Mouse (Mus musculus) embryonic facial prominence, embryonic 12.5 days (tissue): ENCODE measurements around the gene Ier3. TPM values are rescaled to one million over a fixed set of nuclear protein-coding genes. Genes with fewer than 3 reads are reported as not detected.

Source experiments
- ATAC-seq: fragments of 200-750 bp; cut with Nextera tagmentation; 2 replicates; pipeline ENCODE4 v1.8.0; 2017; ENCODE audit not compliant: insufficient number of reproducible peaks, insufficient read depth, low FRiP score, low TSS enrichment
- H3K27ac ChIP-seq: fragments of 300-500 bp; sonication (generic); 2 replicates; pipeline ENCODE4 v1.5.1; 2016; ENCODE audit warnings: mild to moderate bottlenecking
- H3K27me3 ChIP-seq: fragments of 300-500 bp; sonication (generic); 2 replicates; pipeline ENCODE4 v1.6.1; 2016; ENCODE audit warnings: mild to moderate bottlenecking, moderate library complexity
- H3K36me3 ChIP-seq: fragments of 300-500 bp; sonication (generic); 2 replicates; pipeline ENCODE4 v1.6.1; 2016; ENCODE audit warnings: mild to moderate bottlenecking
- H3K4me1 ChIP-seq: fragments of 300-500 bp; sonication (generic); 2 replicates; pipeline ENCODE4 v1.6.1; 2016
- H3K4me2 ChIP-seq: fragments of 300-500 bp; sonication (generic); replicated peaks from 2 replicates; pipeline ENCODE4 v1.6.1; 2016; ENCODE audit warnings: mild to moderate bottlenecking, moderate library complexity
- H3K4me3 ChIP-seq: fragments of 300-500 bp; sonication (generic); 2 replicates; pipeline ENCODE4 v1.5.1; 2016; ENCODE audit warnings: mild to moderate bottlenecking
- H3K9ac ChIP-seq: fragments of 300-500 bp; sonication (generic); 2 replicates; pipeline ENCODE4 v1.6.1; 2016; ENCODE audit warnings: mild to moderate bottlenecking, moderate library complexity
- H3K9me3 ChIP-seq: fragments of 300-500 bp; sonication (generic); 2 replicates; pipeline ENCODE4 v1.6.1; 2016; ENCODE audit warnings: mild to moderate bottlenecking, moderate library complexity
- WGBS: fragments of 180-500 bp; shearing (Covaris S2); methylation state at CpG from one replicate; pipeline ENCODE4 v1.1.7; 2016; 5-methylcytosine and 5-hydroxymethylcytosine counted together
- polyA plus RNA-seq: library from polyadenylated mRNA; unstranded; fragments of >200 nt; fragmentation: Nextera tagmentation; extraction: Ambion mirVana; gene quantifications from 2 replicates; pipeline ENCODE4 v1.2.1, GENCODE M21; 2016

The Ier3 gene
- polyA plus RNA-seq, 1 experiment from 2014 or later: 8.9 TPM

DNA sequence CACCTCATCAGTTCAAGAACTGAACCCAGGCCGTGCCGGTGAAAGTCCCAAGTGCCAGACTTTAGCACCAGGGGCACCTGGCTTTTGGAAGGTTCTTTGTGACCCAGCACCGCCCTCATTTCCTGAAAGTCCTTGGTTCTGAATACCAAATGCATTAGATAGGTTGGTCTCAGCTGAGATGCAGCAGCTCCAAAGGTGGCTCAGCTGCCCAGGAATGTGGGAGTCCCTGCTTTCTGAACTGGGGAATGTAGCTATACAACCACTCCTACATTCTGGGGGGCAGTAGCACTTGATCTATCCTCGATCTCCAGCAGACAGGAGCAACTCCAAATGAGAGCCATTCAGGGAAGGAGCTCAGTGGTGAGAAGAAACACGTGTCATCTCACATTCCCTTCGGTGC is 8.7 kb upstream of the Ier3 start:
- no peaks in the 10 kb centered on the region for H3K9me3 ChIP-seq
- ATAC-seq: no peak
- peaks cover 33% of the 10 kb centered on the region for H3K4me1 ChIP-seq
- H3K27ac ChIP-seq: peak overlapping the region; percentile 71
- no peak overlapping the region for H3K4me2 ChIP-seq
- H3K9ac ChIP-seq: no peak overlapping the region
- H3K36me3 ChIP-seq: no peaks in the 10 kb centered on the region
- no peaks in the 10 kb centered on the region for H3K27me3 ChIP-seq
- 67% methylated on average over 6 of the region's 6 CpGs for WGBS
- H3K4me3 ChIP-seq: no peak overlapping the region

DNA sequence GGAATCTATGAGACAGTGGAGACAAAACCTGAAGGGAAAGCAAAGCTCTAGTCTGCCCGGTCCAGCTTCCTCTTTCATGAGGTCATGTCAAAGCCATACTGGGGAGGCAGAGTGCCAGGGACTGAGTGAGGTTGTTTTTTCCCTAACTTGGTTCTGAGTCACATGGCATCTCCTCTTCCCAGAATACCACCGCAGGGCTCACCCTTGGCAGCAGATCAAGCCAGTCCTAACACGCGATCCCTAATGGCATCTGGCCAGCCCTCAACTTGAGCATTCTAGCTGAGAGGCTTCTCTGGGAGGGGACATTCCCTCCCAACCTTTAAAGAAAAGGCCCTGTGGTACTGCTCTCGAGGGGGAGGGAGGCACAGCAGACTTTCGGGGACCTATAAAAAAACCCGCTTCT is 8.2 kb upstream of the Ier3 start:
- Histone ChIP-seq H3K9ac (no peak overlapping the region), H3K27me3 (no peaks in the 10 kb centered on the region), H3K27ac (peak overlapping the region; percentile 71), H3K4me3 (no peak overlapping the region), H3K9me3 (no peaks in the 10 kb centered on the region), H3K4me1 (peaks cover 33% of the 10 kb centered on the region), H3K36me3 (no peaks in the 10 kb centered on the region), H3K4me2 (no peak overlapping the region)
- 0 out of 2 replicates have a peak, but pooled peaks have one; percentile 62 for ATAC-seq
- whole genome bisulfite sequencing: 57% methylated on average over 7 of the region's 7 CpGs

DNA sequence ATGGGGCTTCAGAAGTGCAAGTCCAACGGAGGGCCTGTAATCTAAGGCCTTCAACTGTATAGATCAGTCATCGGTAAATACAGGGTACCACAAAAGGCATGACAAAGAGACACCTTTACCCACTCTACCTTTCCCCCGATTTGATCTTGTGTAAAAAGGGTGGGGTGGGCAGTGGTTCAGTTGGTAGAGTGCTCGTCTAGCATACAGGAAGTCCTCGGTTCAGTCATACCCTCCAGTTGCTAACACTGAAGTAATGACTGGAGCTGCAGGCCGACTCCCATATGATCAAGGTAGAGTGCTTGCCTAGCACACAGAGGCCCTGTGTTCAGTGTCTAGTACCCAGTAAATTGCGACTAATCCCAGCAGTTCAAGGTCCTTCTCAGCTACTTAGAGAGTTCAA is 7.8 kb upstream of the Ier3 start:
- peaks cover 33% of the 10 kb centered on the region for H3K4me1 ChIP-seq
- H3K4me2 ChIP-seq: no peak overlapping the region
- WGBS: 80% methylated on average over 7 of the region's 7 CpGs
- no peak overlapping the region for H3K9ac ChIP-seq
- H3K27ac ChIP-seq: 0 out of 2 replicates have a peak overlapping the region, but pooled peaks have one; percentile 71
- H3K27me3 ChIP-seq: no peaks in the 10 kb centered on the region
- no peaks in the 10 kb centered on the region for H3K9me3 ChIP-seq
- no peaks in the 10 kb centered on the region for H3K36me3 ChIP-seq
- no peak overlapping the region for H3K4me3 ChIP-seq
- no peak for ATAC-seq

DNA sequence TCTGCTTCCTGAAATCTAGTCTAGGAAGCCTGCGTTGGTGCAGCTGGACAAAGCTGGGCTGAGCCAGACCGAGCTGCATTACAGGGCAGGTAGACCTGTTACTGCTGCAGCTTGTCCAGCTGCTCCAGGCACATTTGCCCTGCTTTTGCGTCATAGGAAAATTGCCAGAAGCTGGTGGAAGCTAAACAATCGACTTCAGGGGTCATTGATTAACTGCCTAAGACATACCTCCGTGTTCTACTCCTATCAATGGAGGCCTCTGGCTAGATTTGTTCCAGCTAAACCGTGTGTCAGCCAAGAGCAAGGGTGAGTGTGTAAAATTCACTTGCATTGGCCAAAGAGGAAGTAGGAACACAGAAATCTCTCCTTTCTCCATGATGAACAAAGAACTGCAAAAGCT is 6.8 kb upstream of the Ier3 start:
- WGBS: 48% methylated on average over 6 of the region's 6 CpGs
- Histone ChIP-seq H3K9me3 (no peaks in the 10 kb centered on the region), H3K4me3 (no peak overlapping the region), H3K4me2 (no peak overlapping the region), H3K27ac (peak overlapping the region; percentile 42; the same call in 1 of the 2 replicates), H3K9ac (no peak overlapping the region), H3K27me3 (no peaks in the 10 kb centered on the region), H3K36me3 (no peaks in the 10 kb centered on the region), H3K4me1 (peaks cover 33% of the 10 kb centered on the region)
- ATAC-seq: no peak

DNA sequence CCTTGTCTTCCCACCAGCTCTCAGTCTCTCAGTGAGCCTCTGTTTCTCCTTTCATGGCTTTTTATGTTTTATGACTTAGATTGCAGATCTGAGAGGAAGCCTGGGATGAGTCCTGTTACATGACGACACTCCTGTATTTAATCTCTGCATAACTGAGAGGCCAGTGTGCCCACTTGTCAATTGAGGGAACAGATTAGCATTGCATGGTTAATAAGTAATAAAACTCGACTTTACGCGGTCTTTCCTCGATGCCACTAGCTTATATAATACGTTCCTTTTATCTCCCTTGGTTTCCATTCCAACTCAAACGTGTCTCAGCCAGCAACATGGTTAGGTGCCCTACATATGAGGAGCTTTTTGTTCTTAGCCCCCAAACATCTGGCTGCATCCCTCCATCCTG is 5.6 kb upstream of the Ier3 start:
- 63% methylated on average over 7 of the region's 7 CpGs for WGBS
- Histone ChIP-seq H3K9ac (no peak overlapping the region), H3K4me1 (peaks cover 33% of the 10 kb centered on the region), H3K9me3 (no peaks in the 10 kb centered on the region), H3K27me3 (no peaks in the 10 kb centered on the region), H3K4me2 (no peak overlapping the region), H3K36me3 (no peaks in the 10 kb centered on the region), H3K27ac (no peak overlapping the region), H3K4me3 (no peak overlapping the region)
- ATAC-seq: no peak

DNA sequence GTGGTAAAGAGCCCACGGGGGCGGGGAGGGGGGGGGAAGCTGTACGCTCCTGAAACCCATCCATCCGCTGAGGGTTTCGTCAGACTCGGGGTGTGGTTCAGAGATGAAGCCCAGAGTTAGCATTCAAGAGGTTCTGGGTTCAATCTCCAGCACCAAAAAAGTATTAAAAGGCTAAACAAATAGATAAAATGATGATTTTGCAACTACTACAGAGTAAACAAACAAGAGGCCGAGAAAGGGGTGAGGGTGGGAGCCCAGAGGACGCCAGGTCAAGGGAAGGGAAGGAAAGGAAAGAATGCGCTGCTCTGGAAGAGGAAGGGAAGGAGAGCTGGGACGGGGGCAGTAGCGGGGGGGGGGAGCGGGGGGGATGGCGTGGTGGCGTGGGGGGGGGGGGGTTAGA is 4.8 kb upstream of the Ier3 start:
- ATAC-seq: no peak
- 39% methylated on average over 8 of the region's 14 CpGs for WGBS
- no peak overlapping the region for H3K9ac ChIP-seq

DNA sequence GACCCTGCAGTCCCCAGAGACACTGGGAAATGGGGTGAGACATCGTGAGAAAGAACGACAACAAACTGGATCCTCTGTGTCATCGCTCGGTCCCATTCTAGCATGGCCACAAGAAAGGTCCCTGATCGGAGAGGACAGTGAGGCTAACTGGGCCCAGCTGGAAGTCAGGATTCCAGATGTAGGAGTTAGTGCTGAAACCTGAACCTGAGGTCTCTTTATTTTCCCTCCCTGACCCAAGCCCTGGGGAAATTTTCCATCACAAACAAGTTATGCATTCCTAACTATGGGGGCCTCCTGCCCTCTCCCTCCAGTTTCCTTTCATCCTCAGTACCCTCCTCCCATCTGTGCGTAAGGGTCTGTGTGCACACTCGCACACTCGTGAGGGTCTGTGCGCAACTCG is 4.3 kb upstream of the Ier3 start:
- H3K4me3 ChIP-seq: no peak overlapping the region
- no peak overlapping the region for H3K9ac ChIP-seq
- peak overlapping the region; percentile 18; the same call in 1 of the 2 replicates for H3K27ac ChIP-seq
- H3K36me3 ChIP-seq: no peaks in the 10 kb centered on the region
- H3K4me1 ChIP-seq: peaks cover 32% of the 10 kb centered on the region
- 15% methylated on average over 10 of the region's 10 CpGs for WGBS
- ATAC-seq: no peak
- H3K4me2 ChIP-seq: peak overlapping the region; percentile 20
- no peaks in the 10 kb centered on the region for H3K27me3 ChIP-seq
- H3K9me3 ChIP-seq: no peaks in the 10 kb centered on the region

More for the DNA sequence above, 4.8 kb upstream of the Ier3 start:
- Histone ChIP-seq H3K4me2 (peak overlapping the region; percentile 20), H3K9me3 (no peaks in the 10 kb centered on the region), H3K27me3 (no peaks in the 10 kb centered on the region), H3K4me3 (no peak overlapping the region), H3K27ac (no peak overlapping the region), H3K36me3 (no peaks in the 10 kb centered on the region), H3K4me1 (peaks cover 33% of the 10 kb centered on the region)

DNA sequence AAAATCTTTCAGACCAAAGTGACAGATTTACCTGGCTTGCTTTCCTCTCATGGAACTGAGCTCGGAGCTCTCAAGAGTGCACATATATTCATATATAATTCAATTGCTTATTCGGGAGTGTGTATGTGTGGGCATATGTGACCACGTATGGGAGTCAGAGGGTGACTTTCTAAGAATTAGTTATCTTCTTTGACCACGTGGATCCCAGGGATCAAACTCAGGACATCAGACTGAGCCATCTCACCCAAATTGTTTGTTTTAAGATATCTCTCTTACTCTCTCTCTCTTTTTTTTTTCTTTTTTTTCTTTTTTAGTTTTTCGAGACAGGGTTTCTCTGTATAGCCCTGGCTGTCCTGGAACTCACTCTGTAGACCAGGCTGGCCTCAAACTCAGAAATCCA is 1.4 kb upstream of the Ier3 start:
- no peak overlapping the region for H3K9ac ChIP-seq
- H3K4me1 ChIP-seq: peaks cover 25% of the 10 kb centered on the region
- H3K4me3 ChIP-seq: no peak overlapping the region
- H3K27ac ChIP-seq: no peak overlapping the region
- 0 out of 2 replicates have a peak, but pooled peaks cover 2% of the 10 kb centered on the region for H3K36me3 ChIP-seq
- no peak for ATAC-seq
- no peaks in the 10 kb centered on the region for H3K27me3 ChIP-seq
- 86% methylated on average over 5 of the region's 5 CpGs for WGBS
- no peak overlapping the region for H3K4me2 ChIP-seq
- H3K9me3 ChIP-seq: no peaks in the 10 kb centered on the region

DNA sequence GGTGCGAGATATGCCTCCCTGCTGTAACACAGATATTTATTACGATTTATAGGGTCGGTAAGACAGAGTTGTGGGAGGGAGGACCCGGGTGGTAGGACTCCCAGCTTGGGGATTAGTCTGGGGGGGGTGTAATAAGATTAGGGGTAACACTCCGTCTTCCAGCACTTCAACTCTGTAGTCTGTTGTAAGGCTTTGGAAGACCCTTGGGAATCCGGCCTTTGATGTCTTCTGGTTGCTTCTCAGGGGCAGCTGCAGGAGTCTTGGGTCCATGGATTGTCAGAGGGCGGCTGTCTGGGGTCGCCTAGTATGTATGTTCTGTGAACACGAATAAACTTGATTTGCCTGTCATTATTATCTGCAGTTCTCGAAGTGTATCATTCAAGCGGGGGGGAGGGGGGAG is 1.1 kb downstream of the Ier3 start:
- Histone ChIP-seq H3K4me3 (peak overlapping the region; percentile 60), H3K27ac (no peak overlapping the region), H3K27me3 (no peaks in the 10 kb centered on the region), H3K4me2 (peak overlapping the region; percentile 93), H3K4me1 (peaks cover 9% of the 10 kb centered on the region), H3K36me3 (peaks cover 22% of the 10 kb centered on the region), H3K9ac (peak overlapping the region; percentile 67; the same call in 1 of the 2 replicates), H3K9me3 (no peaks in the 10 kb centered on the region)
- WGBS: 5% methylated on average over 11 of the region's 11 CpGs
- peak; percentile 2; the same call in 1 of the 2 replicates for ATAC-seq

DNA sequence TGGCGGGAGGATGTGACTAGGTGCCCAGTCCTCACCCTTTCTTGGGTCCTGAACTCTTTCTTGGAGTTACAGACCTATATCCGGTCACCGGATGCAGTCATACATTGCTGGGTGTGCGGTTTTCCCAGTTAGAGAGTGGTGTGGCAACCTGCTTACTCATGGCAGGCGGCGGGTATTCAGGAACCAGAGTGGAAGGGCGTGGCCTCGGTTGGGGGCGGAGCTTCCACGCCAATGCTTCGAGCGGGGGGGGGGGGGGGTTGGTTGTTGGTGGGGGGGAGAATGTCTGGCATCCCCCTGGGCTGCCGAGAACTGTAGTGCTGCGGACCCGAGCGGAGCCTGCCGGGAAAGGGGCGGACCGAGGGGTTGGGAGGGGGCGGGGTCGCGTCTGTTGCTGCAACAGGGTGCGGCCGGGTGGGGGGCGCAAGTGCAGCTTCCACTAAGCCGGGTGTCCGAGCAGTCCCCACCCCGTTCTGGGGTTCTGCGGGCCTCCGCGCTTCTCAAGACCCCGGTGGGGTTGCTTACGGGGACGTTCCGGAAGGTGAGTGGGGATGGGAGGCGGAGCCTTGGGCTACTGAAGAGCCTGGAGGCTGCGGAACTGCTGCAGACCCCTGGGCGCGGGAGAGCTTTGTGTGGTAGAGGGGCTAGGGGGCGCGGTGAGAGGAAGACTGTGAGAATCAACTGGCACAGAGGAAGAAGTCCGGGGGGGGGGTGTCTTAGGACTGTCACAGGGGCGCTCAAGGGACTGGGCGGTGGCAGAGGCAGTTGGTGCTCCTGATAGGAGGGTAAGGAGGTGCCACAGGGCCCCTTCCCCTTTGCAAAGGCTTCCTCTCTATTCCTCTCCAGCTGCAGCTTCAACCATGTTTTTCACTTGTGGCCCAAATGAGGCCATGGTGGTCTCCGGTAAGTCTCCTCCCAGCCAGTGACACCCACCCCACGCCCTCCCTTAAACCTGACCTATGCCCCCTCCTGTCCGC is 1.8 kb downstream of the Ier3 start, which contains the start of gene Flot1:
TSS of gene Flot1 (plus strand) at position 267 of the 974 bp plus-strand sequence.
- 1% methylated on average over 40 of the region's 47 CpGs for WGBS
- Histone ChIP-seq H3K4me3 (peak within 1 kb of the TSS; percentile 60), H3K36me3 (peaks cover 28% of the 10 kb centered on the region), H3K27me3 (no peaks in the 10 kb centered on the region), H3K9me3 (no peaks in the 10 kb centered on the region), H3K9ac (peak within 1 kb of the TSS; percentile 74), H3K4me1 (peaks cover 9% of the 10 kb centered on the region), H3K27ac (peak within 1 kb of the TSS; percentile 84), H3K4me2 (peak within 1 kb of the TSS; percentile 93)
- ATAC-seq: peak; percentile 87

DNA sequence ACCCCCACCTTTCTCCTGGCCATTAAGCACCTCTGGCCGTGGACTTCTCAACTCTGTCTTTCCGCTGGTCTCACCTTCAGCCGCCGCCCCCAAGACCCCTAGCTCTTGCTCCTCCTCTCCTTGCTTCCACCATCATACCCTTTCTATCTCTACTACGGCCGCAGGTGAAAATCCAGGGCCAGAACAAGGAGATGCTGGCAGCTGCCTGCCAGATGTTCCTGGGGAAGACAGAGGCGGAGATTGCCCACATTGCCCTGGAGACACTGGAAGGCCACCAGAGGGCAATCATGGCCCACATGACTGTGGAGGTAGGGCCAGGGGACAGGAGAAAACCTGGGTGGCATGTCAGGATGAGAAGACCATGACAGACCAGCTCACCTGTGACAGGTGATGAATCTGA is 2.9 kb downstream of the Ier3 start:
- no peak overlapping the region for H3K4me3 ChIP-seq
- WGBS: 49% methylated on average over 7 of the region's 7 CpGs
- ATAC-seq: no peak

More for the DNA sequence above, 2.9 kb downstream of the Ier3 start:
- peaks cover 28% of the 10 kb centered on the region for H3K36me3 ChIP-seq
- no peak overlapping the region for H3K27ac ChIP-seq
- no peaks in the 10 kb centered on the region for H3K27me3 ChIP-seq
- no peak overlapping the region; the same call in 1 of the 2 replicates for H3K9ac ChIP-seq
- no peaks in the 10 kb centered on the region for H3K9me3 ChIP-seq
- H3K4me2 ChIP-seq: peak overlapping the region; percentile 93
- peaks cover 9% of the 10 kb centered on the region for H3K4me1 ChIP-seq
